Mouse (Mus musculus) cerebellum, adult 18-20 months (tissue): ENCODE measurements around the gene 2700049A03Rik.

Experiments
- DNase-seq, 2 experiments: peaks; one replicate each; pipeline ENCODE4 v3.0.0; 2021

The 2700049A03Rik gene

DNA sequence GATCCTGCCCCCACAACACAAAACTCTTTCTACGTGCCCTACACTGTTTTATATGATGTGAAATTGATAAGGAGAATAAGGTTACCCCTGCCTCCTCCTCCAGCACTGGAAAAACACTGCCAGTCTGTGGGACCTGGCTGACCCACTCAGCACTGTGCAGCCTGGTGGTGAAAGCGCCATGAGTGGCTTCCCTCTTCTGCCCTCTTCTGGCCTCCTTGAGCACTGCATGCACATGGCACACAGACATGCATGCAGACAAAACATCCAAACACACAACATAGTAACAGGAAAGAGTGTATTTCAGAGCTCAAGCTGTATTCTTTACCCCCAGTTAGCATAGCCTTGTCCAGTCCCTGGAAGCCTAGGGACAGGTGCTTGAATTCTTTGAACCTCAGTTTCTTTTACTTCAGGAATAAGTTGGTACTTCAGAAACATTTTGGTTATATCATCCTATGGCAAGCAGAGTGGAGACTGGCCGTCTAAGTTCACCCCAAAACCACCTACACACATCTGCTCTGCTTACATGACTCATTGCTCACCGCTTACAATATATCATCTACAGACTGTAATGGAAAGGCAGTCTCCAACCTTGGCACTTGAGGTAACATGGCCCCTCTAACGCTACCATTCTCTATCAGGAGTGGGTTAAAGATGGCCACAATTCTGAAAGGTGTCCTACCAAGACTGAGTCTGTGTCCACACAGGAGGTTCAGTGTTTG, 138.0 kb downstream of the 2700049A03Rik start:
- DNase-seq: no peak

DNA sequence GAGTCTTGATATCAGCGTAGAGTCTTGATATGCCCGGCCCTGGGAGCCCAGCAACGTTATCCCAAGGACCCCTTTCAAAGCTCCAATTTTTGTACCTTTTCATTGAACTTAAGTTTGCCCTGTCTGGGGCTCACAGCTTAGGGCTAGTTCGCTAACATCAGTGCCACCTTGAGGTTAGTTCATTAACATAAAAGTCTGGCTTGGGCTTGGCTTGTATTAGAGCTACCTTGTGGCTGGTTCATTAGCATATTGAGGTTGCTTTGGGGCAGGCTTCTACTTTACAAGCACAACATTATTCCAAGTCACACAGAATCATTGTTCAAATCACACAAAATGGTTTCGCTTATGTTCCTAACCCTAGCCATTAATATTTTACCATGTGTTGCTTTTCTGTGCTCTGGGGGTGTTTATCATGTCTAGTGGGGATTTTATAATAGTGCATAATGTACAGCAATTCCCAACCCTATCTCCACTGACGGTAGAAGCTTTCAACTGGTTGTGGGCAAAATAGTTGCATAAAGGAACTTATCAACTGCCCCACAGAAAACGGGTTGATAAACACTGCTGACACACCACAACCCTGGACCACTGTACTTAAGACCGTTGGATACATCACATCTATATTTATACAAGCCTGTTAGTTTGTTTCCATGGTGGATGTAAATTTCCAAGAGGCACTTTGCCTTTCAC, 139.4 kb downstream of the 2700049A03Rik start:
- no peak for DNase-seq

DNA sequence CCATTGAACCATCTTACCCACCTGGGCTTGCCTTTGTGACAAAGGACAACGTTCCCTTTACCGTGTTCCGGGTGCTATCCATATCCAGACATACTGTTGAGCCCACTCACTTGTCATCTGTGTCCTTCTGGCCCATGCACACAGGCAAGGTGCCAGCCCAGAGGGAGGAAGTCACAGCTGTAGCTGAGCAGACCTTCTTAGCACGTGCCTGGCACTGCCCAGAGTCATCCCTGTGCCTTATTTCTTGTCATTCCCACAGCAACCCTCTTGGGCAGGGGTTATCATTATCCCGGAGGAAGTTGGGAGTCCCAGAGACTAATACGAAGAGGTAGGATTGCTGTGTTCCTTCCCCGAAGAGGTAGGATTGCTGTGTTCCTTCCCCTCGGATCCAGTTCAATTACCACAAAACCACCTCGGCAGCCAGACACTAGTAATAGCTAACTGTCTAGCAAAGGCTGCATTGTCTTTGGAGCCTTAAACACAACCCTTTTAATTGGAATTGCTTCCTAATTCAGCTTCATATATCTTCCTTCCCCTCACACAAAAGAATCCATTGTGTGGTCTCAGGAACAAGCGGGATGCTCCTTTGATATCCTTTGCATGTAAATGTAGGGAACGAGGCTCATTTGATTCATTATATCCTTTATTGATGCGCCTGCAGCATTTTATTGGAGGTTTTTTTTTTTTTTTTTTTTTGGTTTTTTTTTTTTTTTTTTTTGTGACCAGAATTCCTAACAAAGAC, 143.0 kb downstream of the 2700049A03Rik start:
- no peak for DNase-seq

DNA sequence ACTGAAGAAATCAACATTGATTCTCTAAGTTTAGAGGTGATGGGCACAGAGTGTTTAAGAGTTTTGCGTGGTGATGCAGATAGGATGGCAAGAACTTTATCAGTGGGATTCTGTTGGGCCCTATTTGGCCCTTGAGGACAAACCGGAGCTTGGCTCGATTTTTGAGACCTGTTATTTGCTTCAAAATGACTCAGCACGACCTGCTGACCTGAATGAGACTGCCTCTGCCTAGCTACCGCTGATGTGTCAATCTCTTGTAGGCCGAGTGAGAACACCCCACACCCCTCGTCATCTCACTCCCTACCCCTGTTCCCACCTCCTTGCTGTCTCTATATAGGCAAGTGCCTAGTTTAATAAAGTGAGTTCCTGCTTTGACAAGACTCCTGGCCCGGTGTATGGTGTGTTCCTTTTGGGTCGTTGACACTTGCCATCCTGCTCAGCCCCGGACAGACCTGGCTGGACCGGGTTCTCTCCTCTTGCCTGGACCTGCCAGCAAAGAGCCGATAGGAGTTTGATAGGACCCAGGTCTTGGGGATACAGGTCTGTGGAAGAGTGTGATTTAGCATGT, 144.6 kb downstream of the 2700049A03Rik start:
- no peak for DNase-seq

DNA sequence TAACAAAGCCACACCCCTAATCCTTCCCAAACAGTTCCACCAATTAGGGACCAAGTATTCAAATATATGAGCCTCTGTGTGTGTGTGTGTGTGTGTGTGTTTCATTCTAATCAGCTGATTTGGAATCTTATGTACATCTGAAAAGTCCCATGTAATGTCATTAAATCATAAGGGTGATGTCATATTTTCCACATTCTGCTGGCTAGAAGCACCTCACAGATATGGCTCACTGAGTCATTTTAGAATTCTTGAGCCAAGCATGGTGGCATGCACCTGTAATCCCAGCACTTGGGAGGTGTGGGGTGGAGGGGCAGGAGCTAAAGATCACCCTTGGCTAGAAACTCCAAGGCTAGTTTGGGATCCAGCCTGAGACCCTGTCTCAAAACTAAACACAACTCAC, 148.8 kb downstream of the 2700049A03Rik start:
- DNase-seq: no peak

DNA sequence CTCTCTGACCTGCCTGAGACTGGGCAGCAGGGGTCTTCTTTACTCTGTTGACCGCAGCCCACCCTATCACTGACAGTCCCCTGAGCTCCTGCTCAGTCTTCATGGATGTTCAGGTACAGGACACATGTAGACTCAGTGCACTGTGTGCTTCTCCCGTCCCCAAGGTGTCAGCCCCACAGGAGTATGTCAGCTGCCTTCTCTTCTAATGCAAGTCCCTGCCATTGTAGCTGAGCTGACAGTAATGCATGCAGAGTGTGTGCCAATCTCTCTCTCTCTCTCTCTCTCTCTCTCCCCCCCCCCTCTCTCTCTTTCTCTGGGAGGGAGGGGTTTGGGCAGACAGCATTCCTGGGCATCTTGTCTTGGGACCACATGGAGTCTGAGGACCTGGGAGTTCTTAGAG, 153.8 kb downstream of the 2700049A03Rik start:
- DNase-seq: no peak
